Mouse (Mus musculus) left cerebral cortex, adult 9 months (tissue): ENCODE measurements at regions not wholly inside any gene's neighbourhood (a gene's known extent, or its start where the extent isn't known, plus 50 kb on each side); places are given as distances from the start of the nearest gene placed in this dataset.

ENCODE experiments used
- DNase-seq, 2 experiments: peaks; one replicate each; pipeline ENCODE4 v3.0.0; 2022; ENCODE audit warnings: low spot score in 2 of 2

DNA sequence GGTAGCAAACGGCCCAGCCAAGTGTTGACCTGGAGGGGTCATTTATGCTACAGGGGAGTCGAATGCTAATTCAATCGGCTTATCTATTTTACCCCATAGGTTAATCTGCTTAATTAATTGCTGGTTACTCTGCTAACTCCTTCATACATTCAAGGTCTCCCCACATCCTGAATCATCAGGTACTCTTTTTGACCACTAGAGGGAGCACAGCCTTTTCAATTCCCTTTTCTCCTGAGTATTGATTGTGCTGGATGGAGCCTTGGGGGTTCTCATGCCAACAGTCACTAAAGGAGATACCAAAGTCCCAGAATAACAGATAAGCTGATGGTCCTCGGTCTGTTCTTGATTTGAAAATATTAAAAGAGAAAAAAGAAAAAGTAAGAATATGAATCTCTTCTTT lies 126.8 kb downstream of the Polr2m start:
- peak in 1 of 2 experiments; percentile 31 for DNase-seq

GRCm38 (mm10) chr9:71355721-71356120 lies 130.0 kb downstream of the Polr2m start:
- no peak for DNase-seq
